Comparison of ENCODE assay signal across 8 mouse cellular contexts in genomic region chr5:144727119-144727518, GRCm38 (mm10). TPM values are rescaled to one million over a fixed set of nuclear protein-coding genes. Genes with fewer than 3 reads are reported as not detected.
DNase-seq lines count a peak whose midpoint lies in the region.

No protein-coding gene starts in this region.

- peak; percentile 29 for DNase-seq in 416B (ENCODE audit: low read depth)
- DNase-seq in Muller cell, postnatal 12 days (ENCODE audit: inconsistent ontology term): peak; percentile 50
- DNase-seq in cerebellum, postnatal 10 days: peak; percentile 94 to 97
- peak; percentile 83 to 84 for DNase-seq in frontal cortex, postnatal 36 days (ENCODE audit: low spot score in 2 of 2)
- peak; percentile 58 to 83 for DNase-seq in layer of hippocampus, adult 18-20 months (ENCODE audit: low spot score in 2 of 2)
- DNase-seq in lung, postnatal 25 days (ENCODE audit: low spot score): peak; percentile 49
- peak; percentile 56 for DNase-seq in retina, postnatal 7 days (ENCODE audit: low read depth, low spot score)
- DNase-seq in urinary bladder, postnatal 36 days (ENCODE audit: low spot score in 2 of 2): peak; percentile 50 to 62

RNA-seq across cellular contexts. Expression of gene Tmem130, which starts 34.5 kb away (rescaled TPM):
- 100 to 1,000 TPM; 138 to 156 TPM for total RNA-seq in layer of hippocampus, adult 18-20 months (2021)

RNA-seq across cellular contexts. Expression of gene Trrap, which starts 40.4 kb away (rescaled TPM):
- total RNA-seq in layer of hippocampus, adult 18-20 months (2021): 100 to 1,000 TPM; 156 TPM

Comparison
In these comparisons a context has a peak if more than half of its experiments do, and no peak if none do; other contexts are left out.
1. Peak in every context shown above with its lines: DNase-seq.
2. DNase-seq: peak in every context shown above with its lines; median percentile 96 in cerebellum, postnatal 10 days; 84 in frontal cortex, postnatal 36 days; 70 in layer of hippocampus, adult 18-20 months; 56 in retina, postnatal 7 days; 56 in urinary bladder, postnatal 36 days; 50 in Muller cell, postnatal 12 days; 49 in lung, postnatal 25 days; 29 in 416B.